In the genomic region with DNA sequence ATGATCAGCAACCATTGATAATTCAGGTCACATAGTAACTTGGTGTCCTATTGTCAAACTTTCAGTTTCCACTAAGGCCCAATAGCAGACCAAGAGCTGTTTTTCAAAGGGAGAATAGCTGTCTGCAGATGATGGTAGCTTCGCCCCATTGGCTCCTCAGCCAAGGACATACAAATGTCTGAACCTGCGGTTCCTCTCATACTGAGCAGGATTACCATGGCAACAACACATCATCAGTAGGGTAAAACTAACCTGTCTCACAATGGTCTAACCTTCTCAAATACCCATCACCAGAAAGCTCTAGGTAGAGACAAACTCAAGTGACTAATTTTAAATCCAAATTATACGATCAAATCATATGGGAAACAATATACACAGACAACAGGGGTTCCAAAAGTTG, we compare ENCODE assay signal across 9 mouse cellular contexts.
DNase-seq lines count a peak whose midpoint lies in the region; ATAC-seq and TF ChIP-seq lines count a peak whose summit lies in the region.
"Had no signal": no experiment of that assay in that cellular context is flagged by ENCODE, and none has a peak within 500 bp of the region (broad histone marks: within the 10 kb centered on the region; RNA-seq: fewer than 3 reads in every experiment).

No protein-coding gene starts in this region.

- TF ChIP-seq CTCF in hindbrain, postnatal 0 days (IDR thresholded peaks at IDR 0.05; ENCODE audit: low read depth): no peak

- no peak overlapping the region for H3K4me2 ChIP-seq in hindbrain, postnatal 0 days (ENCODE audit: low read depth, low read length)
- H3K4me2 ChIP-seq in hindbrain, embryonic 13.5 days: no peak overlapping the region
- H3K4me2 ChIP-seq: embryonic facial prominence, embryonic 15.5 days had no signal

- H3K9ac ChIP-seq in hindbrain, postnatal 0 days (replicated peaks; ENCODE audit: low read length): no peak overlapping the region
- no peak overlapping the region for H3K9ac ChIP-seq in hindbrain, embryonic 13.5 days
- H3K9ac ChIP-seq: embryonic facial prominence, embryonic 15.5 days had no signal

- ATAC-seq in hindbrain, postnatal 0 days: peak; percentile 77
- no peak for ATAC-seq in hindbrain, embryonic 13.5 days (ENCODE audit: low FRiP score)
- ATAC-seq in megakaryocyte progenitor cell, adult 5-6 weeks (replicated peaks; ENCODE audit: poor library complexity): peak; percentile 90

- no peaks in the 10 kb centered on the region for H3K4me1 ChIP-seq in hindbrain, postnatal 0 days (ENCODE audit: insufficient read depth, low read length)
- no peaks in the 10 kb centered on the region for H3K4me1 ChIP-seq in hindbrain, embryonic 13.5 days (replicated peaks)
- H3K4me1 ChIP-seq: embryonic facial prominence, embryonic 15.5 days had no signal

- WGBS in hindbrain, postnatal 0 days: 84% methylated on average over 3 of the region's 3 CpGs
- WGBS in hindbrain, embryonic 13.5 days: 86% methylated on average over 3 of the region's 3 CpGs

- H3K27ac ChIP-seq in hindbrain, postnatal 0 days: no peak overlapping the region
- no peak overlapping the region for H3K27ac ChIP-seq in hindbrain, embryonic 13.5 days
- H3K27ac ChIP-seq: embryonic facial prominence, embryonic 15.5 days had no signal

- no peak for DNase-seq in hindbrain, postnatal 0 days (ENCODE audit: low spot score)
- DNase-seq in cerebellum, postnatal 10 days: peak; percentile 70 to 76
- peak; percentile 82 to 88 for DNase-seq in heart, postnatal 10 days
- DNase-seq in layer of hippocampus, postnatal 14 days (ENCODE audit: low spot score in 2 of 2): peak; percentile 41 to 83
- DNase-seq in testis, postnatal 10 days (ENCODE audit: low spot score): peak; percentile 80
- no peak for DNase-seq in retina, embryonic 14.5 days (ENCODE audit: low spot score)

- no peaks in the 10 kb centered on the region for H3K36me3 ChIP-seq in hindbrain, postnatal 0 days (ENCODE audit: insufficient read depth, low read length)
- no peaks in the 10 kb centered on the region for H3K36me3 ChIP-seq in hindbrain, embryonic 13.5 days

- intact Hi-C loops in heart, postnatal 10 days (cut with DNase I): no loop called here

- no peak overlapping the region for H3K4me3 ChIP-seq in hindbrain, postnatal 0 days (ENCODE audit: low read length)
- H3K4me3 ChIP-seq in hindbrain, embryonic 13.5 days: no peak overlapping the region
- H3K4me3 ChIP-seq: embryonic facial prominence, embryonic 15.5 days had no signal

- H3K9me3 ChIP-seq in hindbrain, postnatal 0 days (ENCODE audit: low read length): no peaks in the 10 kb centered on the region
- no peaks in the 10 kb centered on the region for H3K9me3 ChIP-seq in hindbrain, embryonic 13.5 days
- H3K9me3 ChIP-seq: embryonic facial prominence, embryonic 15.5 days had no signal

- H3K27me3 ChIP-seq in hindbrain, postnatal 0 days (ENCODE audit: insufficient read depth, low read length): no peaks in the 10 kb centered on the region
- H3K27me3 ChIP-seq in hindbrain, embryonic 13.5 days: no peaks in the 10 kb centered on the region
- H3K27me3 ChIP-seq: embryonic facial prominence, embryonic 15.5 days had no signal

Comparison
In these comparisons a context has a peak if more than half of its experiments do, and no peak if none do; other contexts are left out.
1. DNase-seq: peak in cerebellum, postnatal 10 days (2 of 2), heart, postnatal 10 days (2 of 2), layer of hippocampus, postnatal 14 days (2 of 2) and testis, postnatal 10 days (single experiment); none in hindbrain, postnatal 0 days (single experiment) and retina, embryonic 14.5 days (single experiment).